Mouse (Mus musculus): Measurements from ENCODE around the gene Sema7a. TPM values are rescaled to one million over a fixed set of nuclear protein-coding genes. Genes with fewer than 3 reads are reported as not detected.
A peak's percentile ranks its signal among the peaks of the same experiment; 100 is the strongest.

The Sema7a gene
- total RNA-seq, 2 experiments from 2014 or later, result 126 to 148 TPM

DNA sequence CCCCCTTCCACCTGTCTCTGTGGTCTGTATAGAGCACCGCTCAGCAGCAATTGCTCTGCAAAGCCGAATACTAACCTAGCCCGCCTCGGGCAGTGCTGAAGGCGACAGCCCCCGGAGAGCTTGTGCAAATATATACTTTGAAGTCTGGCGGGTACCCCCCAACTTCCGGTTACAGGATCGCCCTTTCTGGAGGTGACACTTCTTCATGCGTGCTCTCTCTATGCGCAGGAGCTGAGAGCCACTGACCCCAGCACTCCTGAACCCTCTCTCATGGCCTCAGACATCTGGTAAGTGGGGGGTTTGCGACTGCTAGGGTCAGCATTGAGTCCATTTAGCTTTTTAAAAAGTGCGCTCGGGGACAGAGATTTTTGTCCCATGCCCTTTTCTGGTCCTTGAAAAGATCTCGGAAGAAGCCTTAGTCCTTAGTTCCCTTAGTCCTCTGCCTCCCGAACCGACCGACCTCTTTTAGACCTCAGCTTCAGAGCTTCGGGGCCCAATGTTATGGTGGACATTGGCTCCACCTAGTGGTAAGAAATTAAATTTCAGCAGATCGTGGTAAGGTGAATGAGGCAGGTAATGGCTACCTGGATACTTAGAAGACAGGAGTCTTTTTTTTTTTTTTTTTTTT, 58.2 kb downstream of the Sema7a start:
- DNase-seq (ENCODE audit: low spot score in 2 of 2), result peak; percentile 76 to 81
- intact Hi-C loops (cut with DNase I), result loop anchor here (1.0 to 10.0 kb wide), 4 partner anchors 63 to 343 kb away; partner anchors contain the start of gene Csk

DNA sequence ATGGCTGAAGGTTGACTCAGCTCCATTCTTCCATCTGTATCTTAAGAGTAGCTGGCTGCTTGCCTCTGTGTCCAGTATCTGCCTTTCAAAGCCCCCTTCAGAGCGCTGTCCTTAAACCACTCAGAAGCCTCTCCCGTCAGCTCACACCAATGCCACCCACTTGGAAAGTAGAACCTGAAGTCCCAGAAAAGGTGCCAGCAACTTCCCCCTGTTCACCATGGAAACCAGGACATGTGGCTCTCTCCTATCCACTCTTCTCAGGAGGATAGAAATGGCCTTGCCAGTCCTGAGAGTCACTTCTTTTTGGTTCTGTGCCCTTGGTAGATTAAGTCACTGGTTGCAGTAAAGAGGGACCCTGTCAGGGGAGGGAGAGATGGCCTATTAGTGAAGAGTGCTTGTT, 58.8 kb downstream of the Sema7a start:
- intact Hi-C loops (cut with DNase I), result loop anchor here (1.0 to 10.0 kb wide), 4 partner anchors 63 to 344 kb away; partner anchors contain the start of gene Csk
- peak in 1 of 2 experiments; percentile 87 for DNase-seq (ENCODE audit: low spot score in 2 of 2)

DNA sequence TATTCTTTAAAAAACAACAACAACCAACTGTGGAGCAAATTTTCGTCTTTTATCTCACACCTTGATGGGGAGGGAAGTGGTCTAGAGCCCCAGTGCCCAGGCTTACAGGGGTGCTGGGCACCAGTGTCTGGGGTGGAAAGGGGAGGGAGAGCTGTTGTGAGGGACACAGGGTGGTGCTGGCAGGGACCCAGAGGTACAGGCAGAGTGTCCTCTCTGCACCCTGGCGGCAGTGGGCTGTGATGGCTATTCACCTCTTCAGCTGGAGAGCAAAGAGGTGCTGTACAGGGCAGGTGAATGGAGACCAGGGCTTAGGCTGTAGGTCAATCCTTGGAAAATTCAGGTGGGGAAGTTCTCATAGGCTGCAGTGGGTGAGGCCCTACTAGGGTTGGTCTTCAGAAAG, 59.8 kb downstream of the Sema7a start:
- DNase-seq (ENCODE audit: low spot score in 2 of 2), result no peak
- intact Hi-C loops (cut with DNase I), result loop anchor here (2.0 to 10.0 kb wide), 3 partner anchors 137 to 345 kb away; partner anchors contain the start of gene Csk

- intact Hi-C loops (cut with DNase I), result no loop called here
- no peak for DNase-seq (ENCODE audit: low spot score in 2 of 2)
These were observed 63.4 kb downstream of the Sema7a start for GRCm38 (mm10) chr9:58003272-58003671.

GRCm38 (mm10) chr9:58005753-58006461, 66.0 kb downstream of the Sema7a start, which contains the start of gene Cyp11a1:
Cyp11a1 (plus strand) TSS chr9:58006411.
- intact Hi-C loops (cut with DNase I), result no loop called here
- no peak for DNase-seq (ENCODE audit: low spot score in 2 of 2)

- intact Hi-C loops (cut with DNase I), result no loop called here
These were observed 68.6 kb downstream of the Sema7a start for GRCm38 (mm10) chr9:58008336-58009014.

GRCm38 (mm10) chr9:58009015-58009362, 69.1 kb downstream of the Sema7a start:
- intact Hi-C loops (cut with DNase I), result no loop called here
- peak in 1 of 2 experiments; percentile 49 for DNase-seq (ENCODE audit: low spot score in 2 of 2)

More at GRCm38 (mm10) chr9:58008336-58009014, 68.6 kb downstream of the Sema7a start:
- DNase-seq (ENCODE audit: low spot score in 2 of 2), result no peak

GRCm38 (mm10) chr9:58009588-58009987, 69.7 kb downstream of the Sema7a start:
- DNase-seq (ENCODE audit: low spot score in 2 of 2), result no peak
- intact Hi-C loops (cut with DNase I), result no loop called here

DNA sequence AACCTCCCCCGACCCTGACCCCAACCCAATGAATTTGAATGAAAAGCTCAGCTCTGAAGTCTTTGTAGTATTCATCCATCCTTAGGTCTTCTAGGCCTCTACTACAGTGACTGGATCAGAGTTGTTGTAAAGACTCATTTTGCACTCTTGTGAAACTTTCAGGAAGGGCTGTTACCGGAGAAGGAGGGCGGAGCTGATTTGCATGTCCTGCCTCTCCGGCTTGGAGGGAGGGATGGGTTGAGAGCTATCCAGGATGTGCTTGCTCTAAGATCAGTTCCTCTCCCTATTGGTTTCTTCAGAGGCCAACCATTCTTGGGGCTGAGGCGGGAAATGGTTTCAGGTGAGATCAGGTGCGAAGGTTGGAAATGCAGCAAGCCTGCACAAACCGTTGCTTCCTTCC, 71.1 kb downstream of the Sema7a start:
- intact Hi-C loops (cut with DNase I), result no loop called here
- no peak for DNase-seq (ENCODE audit: low spot score in 2 of 2)

DNA sequence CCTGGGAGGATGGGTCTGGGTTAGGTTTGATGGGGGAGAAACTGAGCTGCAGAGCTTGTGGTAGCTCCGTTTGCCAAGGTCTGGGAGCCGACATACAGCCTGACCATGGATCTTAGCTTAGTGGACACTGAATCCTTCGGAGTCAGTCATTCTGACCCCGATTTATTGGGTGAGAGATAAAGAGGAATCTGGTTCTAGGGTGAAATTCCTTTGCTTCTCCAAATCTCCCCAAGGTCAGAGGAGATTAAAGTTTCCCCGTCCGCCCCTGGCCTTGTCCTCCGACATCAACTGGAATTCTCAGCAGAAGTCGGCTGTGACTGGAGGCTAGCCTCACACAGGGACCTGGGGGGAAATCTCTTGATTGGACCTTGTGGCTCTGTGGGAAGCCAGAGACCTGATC, 71.6 kb downstream of the Sema7a start:
- intact Hi-C loops (cut with DNase I), result no loop called here
- no peak for DNase-seq (ENCODE audit: low spot score in 2 of 2)

Other genes with a start within 250 kb of the Sema7a start
- gene Edc3, start 231.6 kb upstream of the Sema7a start, total RNA-seq (2021), result 10 to 100 TPM; 15.3 to 15.6 TPM
- 10 to 100 TPM; 81.3 to 81.8 TPM for gene Clk3, start 174.3 kb upstream of the Sema7a start, total RNA-seq (2021)
- 10 to 100 TPM in 1 of 2 experiments, 1 to 10 TPM in 1; 9.6 to 10.7 TPM for gene Arid3b, start 103.3 kb upstream of the Sema7a start, total RNA-seq (2021)
- 100 to 1,000 TPM; 107 to 112 TPM for gene Ubl7, start 29.1 kb upstream of the Sema7a start, total RNA-seq (2021)
- 1 to 10 TPM; 5.2 to 5.7 TPM for gene Cyp11a1, start 66.3 kb downstream of the Sema7a start, total RNA-seq (2021)
- 10 to 100 TPM in 1 of 2 experiments, 1 to 10 TPM in 1; 7.7 to 10.4 TPM for gene Stra6, start 123.7 kb downstream of the Sema7a start, total RNA-seq (2021)
- 1 to 10 TPM in 1 of 2 experiments, under 1 TPM in 1; 0.42 to 1.3 TPM for gene Ccdc33, start 178.7 kb downstream of the Sema7a start, total RNA-seq (2021)

All from left cerebral cortex, postnatal 14 days (tissue).